Mouse (Mus musculus) thymus, postnatal 14 days (tissue): ENCODE measurements around the gene Tm4sf19.

Experiments used
- DNase-seq: peaks from one replicate; pipeline ENCODE4 v3.0.0; 2021

The Tm4sf19 gene

DNA sequence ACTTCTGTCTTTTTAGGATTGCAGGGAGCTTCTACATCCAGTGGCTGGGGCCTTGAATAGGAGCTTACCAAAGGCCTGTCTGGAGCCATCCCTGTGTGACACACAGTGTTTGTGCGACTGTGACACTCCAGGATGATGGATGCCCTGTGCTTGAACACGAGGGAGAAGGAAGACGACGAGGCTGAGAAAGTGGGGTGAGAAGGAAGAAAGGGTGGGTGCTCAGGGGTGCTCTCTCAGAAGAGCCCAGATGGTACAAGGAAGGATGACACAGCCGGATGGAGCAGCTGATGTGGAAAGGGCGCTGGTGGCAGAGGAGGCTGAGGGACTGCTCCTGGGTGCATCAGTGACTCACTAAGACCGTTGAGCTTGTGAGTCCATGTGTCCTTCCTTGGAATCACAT is at the start of gene Tm4sf19:
Gene Tm4sf19 (plus strand): TSS at position 240 of the 400 bp plus-strand sequence.
- no peak for DNase-seq

DNA sequence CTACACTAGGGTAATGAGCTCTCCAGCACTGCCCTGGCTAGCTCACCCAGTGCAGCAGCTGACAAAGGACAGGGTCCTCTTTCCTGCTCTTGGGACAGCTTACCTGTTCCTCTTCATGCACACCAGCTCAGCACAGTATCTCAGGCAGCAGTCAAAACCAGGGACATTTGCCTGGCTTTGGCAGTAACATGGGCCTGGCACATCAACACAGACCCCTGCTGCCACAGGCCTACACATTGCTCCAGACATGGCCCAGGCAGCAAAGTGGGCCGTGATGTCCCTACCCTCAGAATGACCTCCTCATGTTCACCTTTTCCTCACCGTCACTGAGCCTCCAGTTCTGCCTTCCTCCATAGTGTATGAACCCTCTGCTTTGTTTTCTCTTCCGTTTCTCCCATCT is 49.5 kb upstream of the Tm4sf19 start:
- DNase-seq = no peak

DNA sequence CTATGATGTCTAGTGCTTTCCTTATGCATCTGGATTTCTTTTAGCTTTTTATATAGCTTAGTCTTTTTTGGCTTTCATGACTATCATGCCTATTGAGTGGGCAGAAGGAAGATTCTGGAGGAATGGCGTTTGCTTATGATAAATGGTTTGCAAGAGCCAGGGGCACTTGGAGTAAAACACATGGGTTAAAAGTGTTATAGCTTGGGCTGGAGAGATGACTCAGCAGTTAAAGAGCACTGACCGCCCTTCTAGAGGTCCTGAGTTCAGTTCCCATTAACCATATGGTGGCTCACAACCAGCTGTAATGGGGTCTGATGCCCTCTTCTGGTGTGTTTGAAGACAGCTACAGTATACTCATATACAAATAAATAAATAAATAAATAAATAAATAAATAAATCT is 36.8 kb upstream of the Tm4sf19 start:
- no peak for DNase-seq

DNA sequence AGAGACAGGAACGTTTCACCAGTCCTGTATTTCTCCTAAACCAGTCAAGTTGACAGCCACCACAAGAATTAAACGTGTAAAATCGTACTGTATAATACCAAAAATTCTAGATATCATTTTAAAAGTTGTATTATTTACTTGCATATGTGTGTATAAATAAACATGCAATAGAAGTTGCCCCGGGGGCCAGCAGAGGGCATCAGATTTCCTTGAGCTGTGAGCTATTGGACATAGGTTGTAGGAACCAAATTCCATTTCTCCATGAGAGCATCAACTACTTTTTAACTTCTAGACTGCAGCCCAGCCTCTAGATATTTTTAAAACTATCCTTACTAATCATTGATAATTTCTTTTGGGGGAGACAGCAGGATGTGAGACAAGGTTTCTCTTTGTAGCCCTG is 29.0 kb upstream of the Tm4sf19 start:
- peak; percentile 56 for DNase-seq

DNA sequence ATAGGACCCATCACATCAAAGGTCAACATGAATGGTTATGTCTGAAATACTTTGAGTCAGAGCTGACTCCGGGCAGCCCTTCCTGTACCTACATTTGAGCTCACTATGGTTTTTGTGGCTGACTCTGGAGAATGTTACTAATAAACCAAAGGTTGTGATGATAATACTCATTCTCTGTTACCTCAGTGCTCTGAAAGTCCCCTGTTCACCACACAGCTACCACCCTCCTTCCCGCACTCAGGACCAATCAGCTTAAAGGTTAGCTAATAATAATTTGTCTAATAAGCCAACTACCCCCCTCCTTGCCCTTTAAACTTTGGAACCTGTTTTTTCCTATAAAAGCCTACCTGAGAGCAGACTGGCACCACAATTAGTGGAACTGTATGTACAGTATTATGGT is 20.7 kb upstream of the Tm4sf19 start:
- no peak for DNase-seq

DNA sequence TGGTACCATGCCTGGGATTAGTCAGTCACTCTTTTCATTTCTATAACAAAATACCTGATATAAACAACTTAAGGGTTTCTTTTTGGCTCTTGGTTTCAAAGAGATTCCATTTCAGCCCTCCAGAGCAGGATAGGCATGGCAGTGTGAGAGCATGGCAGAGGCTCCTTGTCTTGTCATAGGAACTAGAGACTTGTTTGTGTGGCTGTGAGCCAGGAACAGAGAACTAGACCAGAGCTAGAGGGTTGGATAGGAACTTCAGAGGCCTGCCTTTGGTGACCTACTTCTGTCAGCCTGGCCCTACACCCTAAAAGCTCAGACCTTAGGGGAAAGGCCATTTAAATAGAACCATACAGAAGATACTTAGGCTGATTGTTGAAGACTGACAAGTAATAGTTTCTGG is 17.4 kb upstream of the Tm4sf19 start:
- no peak for DNase-seq

DNA sequence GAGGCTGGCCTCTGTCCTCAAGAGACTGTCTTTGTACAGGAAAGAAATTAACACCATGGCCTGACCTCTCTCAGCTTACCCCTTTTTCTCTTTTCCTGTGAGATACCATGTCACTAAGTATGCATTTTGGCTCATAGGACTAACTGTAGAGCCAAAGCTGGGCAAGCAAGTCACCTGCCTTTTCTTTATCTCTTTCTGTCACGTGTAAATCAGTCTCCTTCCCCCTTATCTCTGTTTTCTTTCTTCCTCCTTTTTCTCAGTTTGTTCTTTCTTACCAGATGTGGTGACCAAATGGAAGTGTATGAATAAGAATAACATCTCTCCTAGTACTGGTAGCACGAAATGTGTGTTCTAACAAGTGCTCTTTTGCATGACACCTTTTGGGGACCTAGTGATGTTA is 15.4 kb upstream of the Tm4sf19 start:
- no peak for DNase-seq

DNA sequence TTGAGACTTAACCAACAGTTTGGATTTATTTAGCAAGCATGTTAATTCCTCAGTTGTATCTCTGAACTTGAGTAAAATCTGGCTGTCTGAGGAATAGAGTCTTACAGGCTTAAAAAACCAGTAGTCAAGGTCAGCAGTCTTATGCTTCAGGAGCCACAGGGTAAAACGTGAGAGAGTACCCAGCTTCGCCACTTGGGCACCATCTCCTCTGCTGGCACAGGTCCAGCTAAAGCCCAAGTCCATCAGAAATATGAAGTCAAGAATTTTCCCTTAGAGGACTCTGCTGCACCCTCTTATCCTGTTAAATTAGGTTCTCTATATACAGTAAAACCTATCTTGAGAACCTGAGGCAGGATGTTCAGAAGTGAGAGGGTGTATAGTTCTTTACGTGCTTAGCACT is 13.5 kb upstream of the Tm4sf19 start:
- DNase-seq = no peak

DNA sequence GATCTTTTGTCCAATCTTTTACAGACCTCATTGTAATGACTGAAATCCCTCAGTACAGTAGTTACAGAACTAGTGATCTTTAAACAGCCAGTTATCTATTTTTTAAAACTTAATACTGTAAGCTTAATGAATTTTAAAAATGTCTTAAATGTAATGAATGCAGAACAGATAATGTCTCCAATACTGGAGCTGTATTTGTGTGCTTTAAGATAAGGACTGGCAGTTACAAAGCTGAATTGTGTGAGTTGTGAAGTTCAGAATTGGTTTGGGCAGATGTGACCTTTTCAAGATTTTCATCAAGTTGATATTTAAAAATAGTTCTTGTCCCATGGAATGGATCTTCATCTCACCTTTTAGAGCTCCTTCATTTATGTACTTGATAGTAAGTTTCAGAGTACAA is 11.3 kb upstream of the Tm4sf19 start:
- no peak for DNase-seq

DNA sequence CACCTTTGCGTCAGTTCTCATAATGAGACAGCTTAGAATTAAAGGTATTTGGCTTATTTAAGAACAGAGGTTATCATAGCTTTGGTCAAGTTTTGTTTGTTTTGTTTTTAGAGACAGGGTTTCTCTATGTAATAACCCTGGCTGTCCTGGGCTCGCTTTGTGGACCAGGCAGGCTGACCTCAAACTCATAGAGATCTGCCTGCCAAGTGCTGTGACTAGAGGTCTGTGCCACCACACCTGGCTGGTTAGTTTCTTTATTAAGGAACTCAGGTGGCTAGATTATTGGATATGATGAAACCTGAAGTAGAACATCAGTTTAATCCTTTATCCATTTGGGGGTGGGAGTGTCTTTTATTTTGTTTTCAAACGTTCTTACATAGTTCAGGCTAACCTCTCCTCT is 10.5 kb upstream of the Tm4sf19 start:
- DNase-seq = no peak

DNA sequence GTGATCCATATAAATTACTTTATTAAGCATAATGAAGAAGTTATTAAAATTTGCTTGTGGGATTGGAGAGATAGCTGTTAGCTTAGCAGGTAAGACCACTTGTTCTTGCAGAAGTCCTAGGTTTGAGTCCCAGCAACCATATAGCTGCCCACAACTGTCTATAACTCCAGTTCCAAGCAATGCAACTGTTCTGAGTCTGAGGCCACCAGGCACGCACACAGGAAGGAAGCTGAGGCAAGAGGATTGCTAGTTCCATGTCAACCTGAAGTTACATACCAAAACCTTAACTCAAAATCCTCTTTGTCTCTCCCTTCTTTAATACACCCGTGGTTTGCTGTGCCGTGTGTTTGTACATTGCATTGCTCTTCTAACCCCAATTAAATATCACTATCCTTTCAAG is 9.4 kb upstream of the Tm4sf19 start:
- DNase-seq = no peak

DNA sequence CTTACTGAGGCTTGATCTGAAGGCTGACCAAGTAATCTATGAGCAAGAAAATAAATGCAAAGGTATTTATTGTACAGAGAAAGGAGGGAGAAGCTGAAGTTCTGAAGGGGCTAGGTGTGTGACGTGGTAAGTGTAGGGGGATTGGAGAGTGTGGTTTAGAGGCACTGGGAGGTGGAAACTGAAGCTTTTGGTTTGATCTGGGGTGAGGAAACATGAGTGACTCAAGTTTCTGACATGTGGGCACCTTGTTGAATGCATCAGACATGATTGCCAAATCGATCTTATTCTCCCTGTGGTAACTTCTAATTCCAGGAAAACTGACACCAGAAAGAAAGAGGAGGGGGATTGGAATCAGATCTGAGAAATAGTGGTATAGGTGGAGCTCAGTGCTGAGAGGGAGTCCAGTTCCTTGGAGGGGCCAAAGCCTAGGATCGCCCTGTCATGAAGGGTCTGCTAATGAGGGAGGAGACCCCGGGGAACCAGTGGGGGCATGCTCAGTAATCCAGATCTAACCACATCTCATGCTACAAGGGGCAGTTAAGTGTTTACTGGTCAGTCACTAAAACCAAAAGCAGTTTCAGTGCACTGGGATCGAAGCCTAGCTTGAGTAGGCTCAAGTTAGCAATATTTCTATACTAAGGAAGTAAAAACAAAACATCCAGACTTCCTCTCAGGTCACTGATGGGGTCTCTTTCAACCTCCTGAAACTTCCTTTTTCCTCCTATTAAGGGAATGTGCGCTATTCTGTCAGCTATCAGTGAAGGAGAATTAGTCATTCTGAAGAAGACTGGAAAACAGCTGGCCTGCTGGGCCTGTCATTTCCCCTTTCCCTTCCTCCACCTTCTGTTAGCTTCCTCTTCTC is 4.4 kb upstream of the Tm4sf19 start:
- no peak for DNase-seq

DNA sequence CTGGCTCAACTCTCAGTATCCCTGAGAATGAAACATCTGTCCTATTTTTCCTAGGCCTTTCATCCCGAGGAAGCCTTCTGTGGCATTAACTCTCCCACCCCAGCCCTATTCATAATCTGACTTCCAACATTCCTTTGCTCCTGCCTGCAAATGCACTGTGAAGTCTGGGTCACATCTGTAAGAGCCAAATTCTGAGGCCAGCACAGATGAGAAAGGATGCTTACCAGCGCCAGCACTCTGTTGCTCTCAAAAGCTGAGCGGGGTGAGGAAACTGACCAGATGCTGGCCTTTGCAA is 3.8 kb upstream of the Tm4sf19 start:
- DNase-seq = no peak

DNA sequence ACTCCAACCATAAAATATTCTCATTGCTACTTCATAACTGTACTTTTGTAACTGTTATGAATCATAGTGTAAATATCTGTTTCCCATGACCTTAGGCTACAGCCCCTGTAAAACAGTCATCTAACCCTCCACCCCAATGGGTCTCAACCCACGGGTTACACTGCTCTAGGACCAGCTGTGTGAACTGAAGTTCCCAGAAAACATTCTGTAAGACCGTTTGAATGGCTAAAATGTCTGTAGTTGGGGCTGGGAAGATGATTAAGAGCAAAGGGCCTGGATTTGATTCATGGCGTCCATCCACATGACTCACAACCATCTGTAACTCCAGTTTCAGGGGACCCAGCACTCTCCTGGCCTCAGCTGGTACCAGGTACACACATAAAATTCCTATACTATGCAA is 2.1 kb upstream of the Tm4sf19 start:
- DNase-seq = no peak

DNA sequence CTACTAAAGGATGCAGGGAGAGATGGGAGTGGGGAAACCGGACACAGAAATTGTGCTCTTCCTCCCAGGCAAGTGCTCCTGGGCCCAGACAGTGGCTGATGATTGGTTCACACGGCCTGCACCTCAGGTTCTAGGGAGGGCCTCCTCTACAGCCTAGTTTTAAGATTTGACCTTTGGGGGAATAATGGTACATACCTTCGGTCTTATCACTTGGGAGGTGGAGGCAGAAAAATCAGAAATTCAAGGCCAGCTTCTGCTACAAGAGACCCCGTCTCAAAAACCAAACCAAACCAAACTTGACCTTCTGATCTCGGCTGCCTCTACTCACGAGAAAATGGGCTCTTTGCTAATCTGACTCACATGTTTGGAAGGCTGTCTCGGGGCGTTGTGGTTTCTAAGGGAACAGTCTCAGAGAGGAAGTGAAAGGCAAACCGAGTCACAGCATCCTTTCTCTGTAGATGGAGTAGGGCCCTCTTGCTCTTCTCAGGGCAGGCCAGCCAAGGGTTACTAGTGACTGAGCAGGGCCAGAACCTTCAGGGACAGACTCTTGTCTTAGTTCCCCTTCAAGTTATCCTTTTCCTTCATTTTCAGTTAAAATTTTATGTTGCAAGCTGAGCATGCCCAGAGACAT is 1.1 kb downstream of the Tm4sf19 start:
- peak; percentile 12 for DNase-seq

DNA sequence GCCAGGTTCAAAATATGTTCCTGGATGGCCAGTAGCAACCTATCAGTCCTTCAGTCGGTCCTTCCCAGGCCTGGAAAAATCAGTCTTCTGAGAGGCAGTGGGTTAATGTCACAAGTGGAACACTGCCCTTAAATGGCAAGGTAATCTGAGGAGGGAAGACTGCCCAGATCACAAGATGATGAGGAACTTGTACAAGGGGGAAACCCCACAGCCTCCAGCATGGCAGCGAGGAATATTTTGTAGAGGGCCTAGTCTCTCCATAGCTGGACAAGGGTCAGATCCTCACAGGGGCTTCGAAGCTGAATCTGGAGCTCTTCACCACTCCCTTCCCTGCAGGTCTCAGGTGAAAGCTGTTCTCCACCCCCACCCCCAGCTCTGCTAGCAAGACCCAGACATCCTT is 2.5 kb downstream of the Tm4sf19 start:
- no peak for DNase-seq

DNA sequence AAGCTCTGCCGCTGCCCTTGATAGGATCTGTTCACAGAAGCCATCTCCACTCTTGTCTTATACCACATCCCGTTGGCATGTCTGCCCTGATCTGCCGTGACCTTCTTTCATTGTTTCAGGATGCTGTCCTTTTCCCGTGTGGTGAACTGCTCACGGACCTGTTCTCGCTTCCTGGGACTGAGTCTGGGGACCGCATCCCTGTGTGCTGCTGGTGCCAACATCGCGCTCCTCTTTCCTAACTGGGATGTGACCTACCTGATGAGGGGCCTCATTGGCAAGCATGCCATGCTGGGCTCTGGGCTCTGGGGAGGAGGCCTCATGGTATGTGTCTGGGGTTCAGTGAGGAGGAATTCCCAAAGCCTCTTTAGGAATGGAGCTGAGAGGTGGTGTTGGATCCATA is 5.4 kb downstream of the Tm4sf19 start:
- no peak for DNase-seq

DNA sequence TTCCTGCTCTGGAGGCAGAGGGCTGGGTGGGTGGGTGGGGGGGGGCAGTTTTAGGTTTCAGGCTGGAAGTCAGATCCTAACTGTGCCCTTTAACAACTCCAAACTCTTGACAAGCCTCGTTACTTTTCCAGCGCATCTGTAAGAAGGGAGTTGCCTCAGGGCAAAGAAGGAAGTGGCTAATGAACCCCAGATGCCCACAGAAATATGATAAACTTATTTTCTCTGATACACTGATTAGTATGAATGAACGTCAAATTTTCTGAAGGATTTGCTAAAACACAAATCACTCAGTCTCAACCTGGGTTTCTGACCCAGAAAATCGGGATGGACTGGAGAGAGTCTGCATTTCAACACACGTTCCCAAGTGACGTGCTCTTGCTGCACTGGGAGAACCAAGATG is 6.4 kb downstream of the Tm4sf19 start:
- DNase-seq = no peak

DNA sequence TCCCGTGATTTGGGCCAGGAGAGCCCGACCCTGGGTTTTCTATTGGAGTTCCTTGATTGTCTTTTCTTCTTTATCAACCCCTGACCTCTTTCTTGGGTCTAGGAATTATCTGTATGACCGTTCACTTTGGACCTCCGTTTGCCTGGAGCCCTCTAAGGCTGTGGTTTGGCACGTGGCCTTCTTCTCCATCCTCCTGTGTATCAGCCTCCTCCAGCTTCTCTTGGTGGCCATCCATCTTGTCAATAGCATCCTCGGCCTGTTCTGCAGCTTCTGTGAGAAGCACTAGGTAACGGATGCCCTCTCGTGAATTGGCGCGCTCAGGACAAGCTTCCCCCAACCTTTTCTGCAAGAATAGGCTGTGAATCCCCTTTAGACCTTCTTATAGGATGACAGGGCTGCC is 7.4 kb downstream of the Tm4sf19 start:
- DNase-seq = no peak

DNA sequence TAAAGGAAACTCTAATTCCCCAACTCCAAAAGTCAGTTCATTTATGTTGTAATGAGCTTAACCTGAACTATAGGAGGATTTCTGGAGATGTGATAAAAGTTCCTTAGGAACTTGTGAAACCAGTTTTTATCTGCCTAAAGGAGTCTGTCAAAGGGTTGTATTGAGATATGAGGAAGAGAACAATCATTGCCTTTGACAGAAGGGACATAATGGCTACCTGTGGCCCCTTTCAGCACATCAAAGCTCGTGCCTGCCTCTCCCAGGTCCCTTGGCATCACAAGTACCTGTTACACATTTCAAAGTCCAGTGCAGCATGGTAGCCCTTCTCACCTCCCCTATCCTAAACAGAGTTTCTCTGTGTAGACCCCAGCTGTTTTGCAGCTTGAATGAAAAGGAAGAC is 17.2 kb downstream of the Tm4sf19 start:
- DNase-seq = no peak

DNA sequence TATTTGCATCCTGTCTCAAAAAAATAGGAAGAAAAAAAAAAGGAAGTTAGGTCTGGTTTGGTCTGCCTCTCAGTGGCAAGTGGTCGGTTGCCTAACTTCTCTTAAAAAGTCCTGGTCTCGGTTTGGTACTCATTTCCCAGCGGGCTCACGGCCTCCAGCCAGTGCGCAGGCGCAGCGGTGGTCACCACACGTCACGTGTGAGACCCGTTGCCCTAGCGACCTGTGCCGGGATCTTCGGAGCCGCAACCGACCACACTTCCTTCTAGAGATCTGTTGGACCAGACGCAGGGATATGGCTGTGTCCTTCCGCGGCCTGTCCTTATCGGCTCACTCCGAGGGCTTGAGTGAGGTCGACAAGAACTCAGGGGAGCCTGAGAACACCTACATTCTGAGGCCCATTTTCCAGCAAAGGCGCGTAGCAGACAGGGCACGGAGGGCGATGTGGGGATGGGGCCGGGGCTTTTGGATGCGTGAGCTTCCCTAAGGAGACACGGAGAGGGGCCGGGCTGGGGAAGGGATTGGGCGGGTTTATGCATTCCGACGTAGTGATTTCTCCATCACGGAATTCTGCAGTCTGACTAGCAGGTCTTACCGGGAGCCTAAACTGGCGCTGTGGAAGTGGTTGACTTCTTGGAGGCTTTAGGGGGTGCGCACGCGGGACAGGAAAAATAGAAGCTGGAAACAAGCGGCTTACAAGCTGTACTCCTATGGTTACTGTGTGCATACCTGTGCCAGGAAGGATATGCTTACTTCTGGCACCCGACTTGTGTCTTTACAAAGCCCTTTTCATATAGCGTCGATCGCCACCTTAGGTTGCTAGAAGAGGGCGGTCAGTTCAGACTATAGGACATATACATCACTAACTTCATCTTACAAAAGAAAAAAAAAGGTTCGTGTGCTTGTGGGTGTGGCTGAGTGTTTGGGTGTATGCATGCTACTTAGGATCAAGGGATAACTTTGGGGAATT is 19.5 kb downstream of the Tm4sf19 start, which contains the start of gene Tctex1d2:
Gene Tctex1d2 (plus strand): TSS at position 186 of the 967 bp plus-strand sequence.
- peak; percentile 91 for DNase-seq

DNA sequence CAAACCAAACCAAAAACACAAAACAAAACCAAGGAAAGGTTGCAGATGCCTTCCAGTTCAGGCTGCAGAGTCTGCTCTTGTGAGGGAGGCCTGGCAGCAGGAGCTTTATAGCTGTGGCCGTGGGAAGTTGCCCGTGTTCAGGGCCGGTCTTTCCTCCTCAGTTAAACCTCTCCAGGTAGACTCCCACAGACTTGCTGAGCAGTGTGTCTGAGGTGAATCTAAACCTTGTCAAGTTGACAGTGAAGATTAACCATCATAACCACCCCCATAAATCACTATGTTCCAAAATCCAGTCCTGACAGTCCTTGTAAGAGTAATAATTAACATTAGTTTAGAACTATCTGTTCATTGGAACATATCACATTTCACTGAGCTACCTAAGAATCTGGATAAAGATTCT is 27.2 kb downstream of the Tm4sf19 start:
- DNase-seq = no peak

DNA sequence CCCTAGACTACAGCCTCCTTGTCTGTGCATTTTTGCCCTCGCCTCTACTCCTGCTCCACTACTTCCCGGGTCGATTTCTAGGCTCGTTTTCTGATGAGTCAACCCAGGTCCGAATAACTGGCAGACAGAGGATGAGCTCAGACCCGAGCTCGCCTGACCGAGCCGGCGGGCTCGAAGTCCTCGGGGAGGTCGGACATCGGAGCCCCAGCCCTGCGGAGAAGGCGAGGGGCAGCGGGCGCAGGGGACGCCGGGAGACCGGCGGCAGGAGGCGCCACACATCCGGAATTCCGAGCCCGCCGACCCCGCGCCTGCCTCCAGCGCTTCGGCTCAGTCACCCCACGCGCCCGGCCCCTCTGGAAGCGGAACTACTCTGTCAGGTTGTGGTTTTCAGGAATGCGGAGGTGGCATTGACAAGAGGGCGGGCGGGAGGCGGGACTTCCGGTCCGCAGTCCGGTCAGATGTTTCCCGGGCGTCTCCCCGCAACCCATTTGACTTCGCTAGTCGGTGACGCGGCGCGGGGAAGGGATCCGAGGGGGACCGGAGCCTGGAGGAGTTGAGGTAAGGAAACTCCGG is 30.3 kb downstream of the Tm4sf19 start, which contains the start of gene Pcyt1a:
Gene Pcyt1a (plus strand): TSS at position 448 of the 573 bp plus-strand sequence.
- DNase-seq = peak; percentile 86
